Mouse (Mus musculus): Measurements from ENCODE around the gene Ccdc173. TPM values are rescaled to one million over a fixed set of nuclear protein-coding genes. Genes with fewer than 3 reads are reported as not detected.

Ccdc173 gene
- polyA plus RNA-seq, 1 experiment from 2014 or later = 2.4 TPM

DNA sequence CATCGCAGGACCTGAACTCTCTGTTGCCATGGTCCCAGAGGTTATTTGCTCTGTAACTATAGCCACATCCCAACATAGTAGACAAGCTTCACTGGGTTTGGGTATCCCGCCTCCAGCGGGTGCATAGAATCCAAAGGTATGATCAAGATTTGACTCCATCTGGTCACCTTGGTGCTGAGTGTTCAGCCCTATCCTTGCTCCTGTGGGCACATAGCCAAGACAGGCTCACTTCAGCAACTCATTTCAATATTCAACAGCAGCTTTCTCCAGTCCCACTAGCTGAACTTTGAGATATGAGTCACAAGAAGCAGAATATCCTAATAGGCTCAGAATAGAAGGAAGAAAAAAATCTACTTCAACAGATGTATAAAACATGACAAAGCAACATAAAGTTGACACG lies 26.0 kb downstream of the Ccdc173 start:
- Histone ChIP-seq H3K27ac (ENCODE audit: low read depth, low read length) (no peak overlapping the region), H3K4me2 (ENCODE audit: low read length) (no peak overlapping the region), H3K9me3 (ENCODE audit: control insufficient read depth, low read length) (no peaks in the 10 kb centered on the region), H3K9ac (ENCODE audit: low read depth, low read length) (no peak overlapping the region), H3K36me3 (ENCODE audit: control insufficient read depth, insufficient read depth, low read length) (no peaks in the 10 kb centered on the region), H3K4me1 (ENCODE audit: control insufficient read depth, insufficient read depth, low read depth, low read length) (no peaks in the 10 kb centered on the region), H3K27me3 (replicated peaks; ENCODE audit: control insufficient read depth, insufficient read depth, low read length) (no peaks in the 10 kb centered on the region), H3K4me3 (ENCODE audit: low read length) (no peak overlapping the region)
- 93% methylated on average over 4 of the region's 4 CpGs for WGBS
- no peak for ATAC-seq

DNA sequence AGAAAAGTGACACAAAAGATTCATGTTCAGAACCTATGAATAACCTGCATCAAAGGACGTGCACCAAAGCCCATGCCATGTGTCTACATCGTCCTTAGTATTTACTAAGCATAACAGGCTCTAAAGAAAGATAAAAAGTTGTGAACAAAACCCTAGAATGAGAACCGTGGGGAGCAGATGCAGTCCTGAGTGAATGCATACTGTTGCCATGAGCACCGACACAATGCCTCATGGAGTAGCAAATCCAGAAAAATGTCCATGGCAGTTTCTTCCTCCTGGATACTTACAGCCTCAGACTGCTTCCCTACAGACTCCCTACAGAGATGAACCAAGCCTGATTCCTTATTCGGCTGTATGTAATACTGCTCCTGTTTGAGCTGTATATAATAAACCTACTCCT lies 28.4 kb downstream of the Ccdc173 start:
- H3K27ac ChIP-seq (ENCODE audit: low read depth, low read length) = no peak overlapping the region
- 33% methylated on average over 5 of the region's 5 CpGs for WGBS
- H3K27me3 ChIP-seq (replicated peaks; ENCODE audit: control insufficient read depth, insufficient read depth, low read length) = no peaks in the 10 kb centered on the region
- no peak overlapping the region for H3K4me2 ChIP-seq (ENCODE audit: low read length)
- no peaks in the 10 kb centered on the region for H3K4me1 ChIP-seq (ENCODE audit: control insufficient read depth, insufficient read depth, low read depth, low read length)
- H3K4me3 ChIP-seq (ENCODE audit: low read length) = no peak overlapping the region
- H3K36me3 ChIP-seq (ENCODE audit: control insufficient read depth, insufficient read depth, low read length) = no peaks in the 10 kb centered on the region
- ATAC-seq = no peak
- H3K9me3 ChIP-seq (ENCODE audit: control insufficient read depth, low read length) = no peaks in the 10 kb centered on the region
- no peak overlapping the region for H3K9ac ChIP-seq (ENCODE audit: low read depth, low read length)

DNA sequence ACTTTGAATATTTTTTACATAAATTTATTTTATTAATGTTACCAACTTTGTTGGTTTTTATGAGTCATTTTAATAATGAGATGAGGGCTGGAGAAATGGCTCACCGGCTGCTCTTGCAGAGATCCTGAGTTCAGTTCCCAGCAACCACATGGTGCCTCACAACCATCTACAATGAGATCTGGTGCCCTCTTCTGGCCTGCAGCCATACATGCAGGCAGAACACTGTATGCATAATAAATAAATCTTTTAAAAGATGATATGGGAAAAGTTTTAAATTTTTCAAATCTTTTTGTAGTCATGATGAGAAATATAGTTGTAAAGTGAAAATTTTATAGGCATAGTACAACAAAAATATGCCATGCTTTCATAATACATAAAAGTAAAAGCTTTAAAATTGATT lies 44.3 kb downstream of the Ccdc173 start:
- Histone ChIP-seq H3K9me3 (ENCODE audit: control insufficient read depth, low read length) (no peaks in the 10 kb centered on the region), H3K27ac (ENCODE audit: low read depth, low read length) (no peak overlapping the region), H3K4me2 (ENCODE audit: low read length) (no peak overlapping the region), H3K36me3 (ENCODE audit: control insufficient read depth, insufficient read depth, low read length) (peaks cover 29% of the 10 kb centered on the region), H3K9ac (ENCODE audit: low read depth, low read length) (no peak overlapping the region), H3K4me1 (ENCODE audit: control insufficient read depth, insufficient read depth, low read depth, low read length) (no peaks in the 10 kb centered on the region), H3K4me3 (ENCODE audit: low read length) (no peak overlapping the region), H3K27me3 (replicated peaks; ENCODE audit: control insufficient read depth, insufficient read depth, low read length) (no peaks in the 10 kb centered on the region)
- no peak for ATAC-seq
- WGBS = 88% methylated on average over 1 of the region's 1 CpGs

DNA sequence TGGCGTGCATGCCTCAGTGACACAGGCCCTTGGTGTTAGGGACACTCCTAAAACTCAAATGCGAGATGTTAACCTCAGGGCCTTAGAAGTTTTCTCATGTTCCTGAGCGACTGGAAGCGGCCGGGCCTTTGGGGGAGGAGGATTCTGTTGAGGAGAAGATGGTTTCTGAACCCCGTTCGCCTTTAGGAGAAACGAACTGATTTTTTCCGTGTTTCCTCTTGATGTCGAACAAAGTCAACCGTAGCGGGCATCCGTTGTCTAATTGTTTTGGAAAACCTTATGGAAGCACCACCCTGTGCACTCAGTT lies 65.9 kb downstream of the Ccdc173 start:
- H3K4me1 ChIP-seq (ENCODE audit: control insufficient read depth, insufficient read depth, low read depth, low read length) = peaks cover 17% of the 10 kb centered on the region
- H3K4me3 ChIP-seq (ENCODE audit: low read length) = peak overlapping the region; percentile 80
- peak overlapping the region; percentile 92 for H3K27ac ChIP-seq (ENCODE audit: low read depth, low read length)
- 0 out of 2 replicates have a peak, but pooled peaks have one; percentile 18 for ATAC-seq
- H3K27me3 ChIP-seq (replicated peaks; ENCODE audit: control insufficient read depth, insufficient read depth, low read length) = no peaks in the 10 kb centered on the region
- peak overlapping the region; percentile 84 for H3K9ac ChIP-seq (ENCODE audit: low read depth, low read length)
- WGBS = 1% methylated on average over 12 of the region's 13 CpGs
- no peaks in the 10 kb centered on the region for H3K9me3 ChIP-seq (ENCODE audit: control insufficient read depth, low read length)
- H3K36me3 ChIP-seq (ENCODE audit: control insufficient read depth, insufficient read depth, low read length) = no peaks in the 10 kb centered on the region
- peak overlapping the region; percentile 76 for H3K4me2 ChIP-seq (ENCODE audit: low read length)

DNA sequence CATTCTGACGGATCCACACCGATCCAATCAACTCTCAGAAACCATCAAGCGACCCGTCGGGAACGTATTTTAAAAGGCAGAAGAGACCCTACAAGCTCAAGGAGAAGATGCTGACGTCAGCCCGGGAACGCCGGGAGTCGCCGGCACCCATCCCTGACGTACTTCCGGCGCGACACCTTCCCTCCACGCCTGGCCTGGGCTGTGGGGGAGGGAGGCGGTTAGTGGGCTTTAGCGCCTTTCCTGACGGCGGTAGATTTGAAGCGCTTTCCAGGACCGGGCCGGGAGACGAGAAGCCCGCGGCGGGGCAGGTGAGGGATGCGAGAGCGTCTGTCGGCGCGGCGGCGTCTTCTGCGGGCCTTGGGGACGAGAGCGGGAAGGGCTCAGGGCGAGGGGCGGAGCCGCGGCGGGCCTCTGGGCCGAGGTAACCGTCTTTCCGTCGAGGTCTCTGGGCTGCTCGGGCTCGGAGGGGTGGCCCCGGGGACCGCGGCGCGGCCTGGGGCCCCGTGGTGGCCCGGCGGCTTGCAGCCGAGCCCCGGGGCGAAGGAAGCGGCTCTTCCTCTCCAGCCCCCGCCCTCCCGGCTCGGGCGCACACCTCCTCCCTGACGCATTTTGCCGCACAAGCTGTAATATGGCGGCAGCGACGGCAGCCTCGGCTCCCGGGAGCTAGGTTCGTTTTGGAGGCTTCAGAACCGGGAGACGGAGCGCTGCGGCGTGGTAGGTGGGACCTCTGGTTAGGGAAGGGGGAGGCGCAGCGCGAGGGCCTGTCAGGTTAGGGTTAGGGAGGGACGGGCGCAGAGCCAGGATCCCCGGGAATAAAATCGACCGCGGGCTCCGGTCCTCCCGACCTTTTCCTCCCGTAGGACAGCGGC lies 66.5 kb downstream of the Ccdc173 start:
- H3K9me3 ChIP-seq (ENCODE audit: control insufficient read depth, low read length) = no peaks in the 10 kb centered on the region
- peak overlapping the region; percentile 80 for H3K4me3 ChIP-seq (ENCODE audit: low read length)
- peak overlapping the region; percentile 92 for H3K27ac ChIP-seq (ENCODE audit: low read depth, low read length)
- peak overlapping the region; percentile 84 for H3K9ac ChIP-seq (ENCODE audit: low read depth, low read length)
- H3K36me3 ChIP-seq (ENCODE audit: control insufficient read depth, insufficient read depth, low read length) = no peaks in the 10 kb centered on the region
- peaks cover 17% of the 10 kb centered on the region for H3K4me1 ChIP-seq (ENCODE audit: control insufficient read depth, insufficient read depth, low read depth, low read length)
- no peaks in the 10 kb centered on the region for H3K27me3 ChIP-seq (replicated peaks; ENCODE audit: control insufficient read depth, insufficient read depth, low read length)
- H3K4me2 ChIP-seq (ENCODE audit: low read length) = peak overlapping the region; percentile 85
- peak; percentile 98 for ATAC-seq
- under 1% methylated on average over 49 of the region's 91 CpGs for WGBS

DNA sequence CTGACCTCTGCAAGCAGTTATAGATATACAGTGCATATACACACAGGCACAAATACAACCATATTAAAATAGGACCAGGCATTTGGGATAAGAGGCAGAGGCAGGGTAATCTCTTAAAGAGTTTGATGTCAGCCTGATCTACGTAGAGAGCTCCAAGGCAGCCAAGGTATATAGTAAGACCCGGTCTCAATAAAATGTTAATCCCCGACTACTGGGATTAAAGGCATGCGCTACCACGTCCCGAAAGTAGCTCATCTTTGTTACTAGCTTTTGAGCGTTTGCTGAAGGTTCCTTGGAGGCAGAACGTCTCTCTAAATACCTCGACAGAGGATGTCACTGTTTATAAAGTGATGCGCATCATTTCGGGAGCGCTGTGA lies 67.1 kb downstream of the Ccdc173 start, which contains the start of gene Ppig:
Gene Ppig, plus strand, starts transcription at position 273 of the 377 bp plus-strand sequence.
- H3K9ac ChIP-seq (ENCODE audit: low read depth, low read length) = peak within 1 kb of the TSS; percentile 84
- peak within 1 kb of the TSS; percentile 80 for H3K4me3 ChIP-seq (ENCODE audit: low read length)
- ATAC-seq = no peak; the same call in 1 of the 2 replicates
- H3K4me2 ChIP-seq (ENCODE audit: low read length) = peak within 1 kb of the TSS; percentile 85
- H3K27ac ChIP-seq (ENCODE audit: low read depth, low read length) = peak within 1 kb of the TSS; percentile 92
- no peaks in the 10 kb centered on the region for H3K36me3 ChIP-seq (ENCODE audit: control insufficient read depth, insufficient read depth, low read length)
- peaks cover 17% of the 10 kb centered on the region for H3K4me1 ChIP-seq (ENCODE audit: control insufficient read depth, insufficient read depth, low read depth, low read length)
- H3K9me3 ChIP-seq (ENCODE audit: control insufficient read depth, low read length) = no peaks in the 10 kb centered on the region
- no peaks in the 10 kb centered on the region for H3K27me3 ChIP-seq (replicated peaks; ENCODE audit: control insufficient read depth, insufficient read depth, low read length)
- 5% methylated on average over 12 of the region's 12 CpGs for WGBS

DNA sequence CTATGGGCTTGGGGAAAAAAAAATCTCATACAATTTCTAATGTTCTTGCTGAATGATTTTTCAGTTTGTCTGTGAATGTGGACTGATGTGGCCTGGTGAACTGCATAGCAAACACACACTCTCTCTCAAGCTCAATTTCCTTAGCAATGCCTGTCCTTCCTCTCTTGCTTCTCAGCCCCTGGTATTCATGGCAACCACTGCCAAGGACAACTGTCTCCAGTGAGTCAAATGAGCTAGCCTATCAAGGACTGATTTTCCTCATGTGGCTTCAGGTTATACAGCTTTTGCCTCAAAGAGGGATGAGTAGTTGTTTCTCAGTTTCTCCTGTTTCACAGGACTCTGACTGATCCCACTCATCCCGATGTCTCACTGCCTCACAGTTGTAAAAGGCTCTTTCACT lies 70.3 kb downstream of the Ccdc173 start:
- Histone ChIP-seq H3K27me3 (replicated peaks; ENCODE audit: control insufficient read depth, insufficient read depth, low read length) (no peaks in the 10 kb centered on the region; the same call in 1 of the 2 replicates), H3K9ac (ENCODE audit: low read depth, low read length) (no peak overlapping the region), H3K4me2 (ENCODE audit: low read length) (no peak overlapping the region), H3K36me3 (ENCODE audit: control insufficient read depth, insufficient read depth, low read length) (no peaks in the 10 kb centered on the region), H3K4me1 (ENCODE audit: control insufficient read depth, insufficient read depth, low read depth, low read length) (peaks cover 7% of the 10 kb centered on the region), H3K27ac (ENCODE audit: low read depth, low read length) (no peak overlapping the region), H3K9me3 (ENCODE audit: control insufficient read depth, low read length) (no peaks in the 10 kb centered on the region), H3K4me3 (ENCODE audit: low read length) (no peak overlapping the region)
- whole genome bisulfite sequencing = 82% methylated on average over 1 of the region's 1 CpGs
- no peak for ATAC-seq

DNA sequence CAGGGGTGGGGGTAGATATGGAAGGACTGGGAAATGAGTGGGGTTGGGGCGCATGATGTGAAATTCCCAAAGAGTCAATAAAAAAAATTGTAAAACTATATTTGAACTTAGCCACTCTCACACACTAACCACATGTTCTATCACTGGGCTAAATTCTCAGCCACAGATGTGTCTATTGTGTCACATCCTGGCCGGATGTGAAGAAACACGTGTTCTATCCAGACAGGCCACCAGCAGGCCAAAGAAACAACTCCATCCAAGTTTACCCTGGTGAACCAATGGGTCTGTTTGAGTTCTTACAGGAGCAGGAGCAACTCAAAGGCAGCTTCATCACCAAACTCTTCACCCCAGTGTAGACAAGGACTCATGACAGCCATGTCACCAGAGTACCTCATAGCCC lies 72.9 kb downstream of the Ccdc173 start:
- Histone ChIP-seq H3K36me3 (ENCODE audit: control insufficient read depth, insufficient read depth, low read length) (no peaks in the 10 kb centered on the region), H3K9ac (ENCODE audit: low read depth, low read length) (no peak overlapping the region), H3K27me3 (replicated peaks; ENCODE audit: control insufficient read depth, insufficient read depth, low read length) (no peaks in the 10 kb centered on the region; the same call in 1 of the 2 replicates), H3K4me3 (ENCODE audit: low read length) (no peak overlapping the region), H3K27ac (ENCODE audit: low read depth, low read length) (no peak overlapping the region), H3K9me3 (ENCODE audit: control insufficient read depth, low read length) (no peaks in the 10 kb centered on the region), H3K4me1 (ENCODE audit: control insufficient read depth, insufficient read depth, low read depth, low read length) (peaks cover 5% of the 10 kb centered on the region), H3K4me2 (ENCODE audit: low read length) (no peak overlapping the region)
- ATAC-seq = no peak
- WGBS = 82% methylated on average over 3 of the region's 3 CpGs

DNA sequence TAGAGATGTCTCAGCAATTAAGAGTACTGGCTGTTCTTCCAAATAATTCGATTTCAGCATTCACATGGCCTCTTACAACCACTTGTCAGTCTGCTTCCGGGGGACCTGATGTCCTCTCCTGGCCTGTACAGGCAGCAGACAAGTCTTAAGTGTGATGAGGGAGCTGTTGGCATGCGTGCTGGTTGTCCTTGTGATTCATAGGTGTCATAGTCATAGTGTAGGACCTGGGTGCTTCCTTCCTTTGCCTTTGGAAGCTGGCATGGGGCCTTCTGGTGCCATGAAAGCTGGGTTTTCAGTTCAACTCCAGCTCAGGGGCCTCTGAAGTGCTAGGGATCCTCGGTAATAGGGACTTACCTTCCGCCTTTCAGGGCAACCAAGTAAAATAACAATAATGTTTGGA lies 75.2 kb downstream of the Ccdc173 start:
- H3K9me3 ChIP-seq (ENCODE audit: control insufficient read depth, low read length) = no peaks in the 10 kb centered on the region
- H3K4me1 ChIP-seq (ENCODE audit: control insufficient read depth, insufficient read depth, low read depth, low read length) = peaks cover 5% of the 10 kb centered on the region
- ATAC-seq = no peak
- no peak overlapping the region for H3K4me3 ChIP-seq (ENCODE audit: low read length)
- H3K27me3 ChIP-seq (replicated peaks; ENCODE audit: control insufficient read depth, insufficient read depth, low read length) = no peaks in the 10 kb centered on the region; the same call in 1 of the 2 replicates
- no peak overlapping the region for H3K9ac ChIP-seq (ENCODE audit: low read depth, low read length)
- H3K4me2 ChIP-seq (ENCODE audit: low read length) = no peak overlapping the region
- no peak overlapping the region for H3K27ac ChIP-seq (ENCODE audit: low read depth, low read length)
- no peaks in the 10 kb centered on the region for H3K36me3 ChIP-seq (ENCODE audit: control insufficient read depth, insufficient read depth, low read length)
- 75% methylated on average over 5 of the region's 5 CpGs for WGBS

Data from hindbrain, embryonic 16.5 days (tissue).